Mouse (Mus musculus) ES-E14 (cell line): ENCODE results near the gene Ceacam9. TPM values are rescaled to one million over a fixed set of nuclear protein-coding genes. Genes with fewer than 3 reads are reported as not detected.
"Not testable (repeated sequence)": the region's sequence is repeated elsewhere in the genome, so short reads cannot be mapped to it uniquely, and the experiment has no call there.

ENCODE experiments used
- DNase-seq: peaks from one replicate; pipeline ENCODE4 v3.0.0-alpha.2; 2013; ENCODE audit warnings: low read depth, low spot score
- H3K27ac ChIP-seq: 2 replicates; pipeline ENCODE4 v1.5.1; 2012; ENCODE audit warnings: low read depth, mild to moderate bottlenecking, low read length, moderate library complexity, mixed read lengths; ENCODE audit not compliant: poor library complexity, insufficient read depth, severe bottlenecking
- H3K36me3 ChIP-seq: 2 replicates; pipeline ENCODE4 v1.6.1; 2012; ENCODE audit warnings: mild to moderate bottlenecking, low read length, moderate library complexity, mixed read lengths; ENCODE audit not compliant: control insufficient read depth, poor library complexity, insufficient read depth, severe bottlenecking
- H3K4me1 ChIP-seq, 2 experiments: fragments of 150-350 bp in 1 of 2; sonication (generic) in 1 of 2; 2 replicates each; pipeline ENCODE4 v1.6.1; 2012; ENCODE audit warnings: low read length in 2 of 2, mild to moderate bottlenecking in 1 of 2, mixed read lengths in 1 of 2; ENCODE audit not compliant: control insufficient read depth in 2 of 2, insufficient read depth in 2 of 2, poor library complexity in 1 of 2
- H3K4me3 ChIP-seq, 2 experiments: fragments of 150-350 bp in 1 of 2; sonication (generic) in 1 of 2; 2 replicates each; pipeline ENCODE4 v1.5.1; 2012; ENCODE audit warnings: low read length in 2 of 2, low read depth in 1 of 2, mild to moderate bottlenecking in 1 of 2, mixed read lengths in 1 of 2; ENCODE audit not compliant: insufficient read depth in 1 of 2, poor library complexity in 1 of 2, severe bottlenecking in 1 of 2
- H3K9ac ChIP-seq: 2 replicates; pipeline ENCODE4 v1.6.1; 2012; ENCODE audit warnings: low read depth, mild to moderate bottlenecking, low read length, mixed read lengths; ENCODE audit not compliant: poor library complexity, insufficient read depth, severe bottlenecking
- H3K9me3 ChIP-seq: fragments of 150-350 bp; sonication (generic); 2 replicates; pipeline ENCODE4 v1.6.1; 2012; ENCODE audit warnings: low read depth, mild to moderate bottlenecking, low read length; ENCODE audit not compliant: control insufficient read depth, insufficient read depth
- CHD2 ChIP-seq: IDR thresholded peaks from 2 replicates; pipeline ENCODE4 v1.6.1; 2014; ENCODE audit warnings: mild to moderate bottlenecking, low read depth, low read length, inconsistent platforms
- HCFC1 ChIP-seq: IDR thresholded peaks from 2 replicates; pipeline ENCODE4 v1.6.1; 2012; ENCODE audit warnings: low read length, inconsistent platforms, borderline replicate concordance; ENCODE audit not compliant: insufficient read depth
- MAFK ChIP-seq: IDR thresholded peaks from 2 replicates; pipeline ENCODE4 v1.6.1; 2014; ENCODE audit warnings: mild to moderate bottlenecking, low read depth, low read length, inconsistent platforms; ENCODE audit not compliant: insufficient read depth
- ZC3H11A ChIP-seq: IDR thresholded peaks from 2 replicates; pipeline ENCODE4 v1.6.1; 2012; ENCODE audit warnings: low read depth, mild to moderate bottlenecking, inconsistent platforms, low read length, borderline replicate concordance
- ZNF384 ChIP-seq: IDR thresholded peaks from 2 replicates; pipeline ENCODE4 v1.6.1; 2012; ENCODE audit warnings: low read depth, low read length, inconsistent platforms
- in situ Hi-C, 2 experiments: fragments of 600-800 bp; cut with MboI; formaldehyde crosslinking; loops; one replicate each; pipeline ENCODE4 v1.15.1; 2025; ENCODE audit warnings: low sequenced_read_pairs in 2 of 2, inconsistent platforms in 1 of 2; ENCODE audit not compliant: unreplicated experiment in 2 of 2
- total RNA-seq: library from RNA; depleted of rRNA; stranded (reverse); fragments of 300-350 nt; gene quantifications from 2 replicates; pipeline ENCODE4 v1.2.3, GENCODE M21; 2012

Ceacam9 gene
- total RNA-seq, 1 experiment, result 0.22 TPM

DNA sequence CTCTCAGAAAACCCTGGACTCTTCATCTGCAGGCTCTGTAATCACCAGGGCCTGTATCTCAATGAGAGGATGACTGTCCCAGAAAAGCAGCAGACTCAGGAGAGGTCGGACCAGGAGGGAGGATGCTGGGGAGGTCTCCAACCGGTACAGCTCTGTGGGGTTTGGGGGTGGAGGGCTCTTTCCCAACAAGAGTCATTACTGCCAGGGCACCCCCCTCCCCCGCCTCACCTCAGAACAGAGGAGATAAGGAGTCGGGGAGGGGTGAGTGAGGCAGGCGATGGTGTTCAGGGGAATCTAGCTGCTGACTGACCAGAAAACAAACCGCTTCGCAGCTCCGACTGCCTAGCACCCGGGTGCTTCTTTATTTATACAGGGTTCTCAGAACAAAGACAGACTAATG, 13.5 kb upstream of the Ceacam9 start:
- no peak overlapping the region for H3K4me3 ChIP-seq
- H3K27ac ChIP-seq, result no peak overlapping the region
- no peak overlapping the region for H3K9ac ChIP-seq
- in situ Hi-C loops, result no loop called here
- TF ChIP-seq ZNF384, result no peak
- TF ChIP-seq ZC3H11A, result no peak
- no peak for TF ChIP-seq HCFC1
- no peak for TF ChIP-seq CHD2
- no peak for TF ChIP-seq MAFK
- H3K4me1 ChIP-seq, result peaks cover 0 to 8% of the 10 kb centered on the region in 2 experiments; a peak in 1 of 4 replicates
- H3K9me3 ChIP-seq, result no peaks in the 10 kb centered on the region
- DNase-seq, result no peak
- no peaks in the 10 kb centered on the region for H3K36me3 ChIP-seq

DNA sequence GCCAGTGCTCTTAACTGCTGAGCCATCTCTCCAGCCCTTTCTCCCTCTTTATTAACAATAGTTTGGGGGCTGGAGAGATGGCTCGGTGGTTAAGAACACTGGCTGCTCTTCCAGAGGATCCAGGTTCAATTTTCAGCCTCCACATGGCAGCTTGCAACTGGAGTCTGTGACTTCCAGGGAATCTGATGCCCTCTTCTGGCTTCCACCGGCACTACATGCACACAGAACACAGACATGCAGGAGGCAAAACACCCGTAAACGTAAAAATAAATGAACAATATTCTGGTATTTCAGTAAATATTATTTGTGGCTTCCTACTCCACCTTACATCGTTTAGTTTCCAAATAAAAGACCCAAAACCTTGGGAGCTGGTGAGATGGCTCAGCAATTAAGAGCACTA, 11.1 kb upstream of the Ceacam9 start:
- no peaks in the 10 kb centered on the region for H3K36me3 ChIP-seq
- no peak overlapping the region for H3K4me3 ChIP-seq
- H3K4me1 ChIP-seq, result peaks cover 0 to 12% of the 10 kb centered on the region in 2 experiments; a peak in 1 of 4 replicates
- in situ Hi-C loops, result no loop called here
- no peak overlapping the region for H3K9ac ChIP-seq
- TF ChIP-seq MAFK (no peak), CHD2 (no peak), HCFC1 (no peak), ZNF384 (no peak), ZC3H11A (no peak)
- no peak overlapping the region for H3K27ac ChIP-seq
- no peaks in the 10 kb centered on the region for H3K9me3 ChIP-seq
- no peak for DNase-seq

GRCm38 (mm10) chr7:16712633-16713415, 8.9 kb upstream of the Ceacam9 start:
- no peak for TF ChIP-seq CHD2
- H3K9ac ChIP-seq, result peak overlapping the region; percentile 73
- H3K36me3 ChIP-seq, result no peaks in the 10 kb centered on the region
- in situ Hi-C loops, result no loop called here
- peak overlapping the region; percentile 45 to 55 for H3K4me3 ChIP-seq
- H3K27ac ChIP-seq, result peak overlapping the region; percentile 76
- H3K9me3 ChIP-seq, result no peaks in the 10 kb centered on the region
- H3K4me1 ChIP-seq, result peaks cover 0 to 12% of the 10 kb centered on the region in 2 experiments; a peak in 2 of 4 replicates
- peak; percentile 59 for DNase-seq

- peak overlapping the region; percentile 62 for H3K27ac ChIP-seq
- H3K9ac ChIP-seq, result peak overlapping the region; percentile 73
- H3K36me3 ChIP-seq, DNase-seq, in situ Hi-C loops, H3K9me3 ChIP-seq: not testable (repeated sequence)
- peak overlapping the region; percentile 56 to 62 for H3K4me3 ChIP-seq
- peaks cover 0 to 12% of the 10 kb centered on the region in 2 experiments; a peak in 2 of 4 replicates for H3K4me1 ChIP-seq
Observed at GRCm38 (mm10) chr7:16716456-16717152, 5.1 kb upstream of the Ceacam9 start.

DNA sequence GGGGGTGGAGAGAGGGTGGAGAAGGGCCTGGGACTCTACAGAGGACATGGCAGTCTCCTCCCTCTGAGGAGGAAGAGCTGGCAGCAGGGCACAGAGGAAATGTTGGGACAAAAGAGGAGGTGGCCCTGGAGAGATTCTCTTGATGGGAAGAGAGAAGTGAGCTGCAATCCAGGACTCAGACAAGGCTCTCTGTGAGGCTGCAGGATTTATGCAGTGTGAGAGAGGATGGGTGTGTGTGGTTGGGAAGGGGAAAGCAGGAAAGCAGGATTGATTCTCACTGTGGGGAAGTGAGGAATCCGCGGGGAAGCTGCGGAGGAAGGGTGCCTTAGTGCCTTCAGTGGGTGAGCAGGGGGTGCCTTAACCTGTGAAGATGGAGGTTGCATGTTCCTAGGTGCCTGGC, 761 bp downstream of the Ceacam9 start:
- H3K4me1 ChIP-seq, H3K9ac ChIP-seq, H3K4me3 ChIP-seq, in situ Hi-C loops, DNase-seq, H3K36me3 ChIP-seq, H3K9me3 ChIP-seq, H3K27ac ChIP-seq: not testable (repeated sequence)
